Mouse (Mus musculus) C2C12 (cell line): ENCODE results near the gene Csdc2. TPM values are rescaled to one million over a fixed set of nuclear protein-coding genes. Genes with fewer than 3 reads are reported as not detected.
A peak's percentile ranks its signal among the peaks of the same experiment; 100 is the strongest.

ENCODE experiments used
- H3K27me3 ChIP-seq: one replicate; pipeline ENCODE4 v1.6.1; 2011; ENCODE audit not compliant: control insufficient read depth, insufficient read depth, insufficient read length
- H3K36me3 ChIP-seq: one replicate; pipeline ENCODE4 v1.6.1; 2011; ENCODE audit not compliant: control insufficient read depth, insufficient read depth
- H3K4me3 ChIP-seq: one replicate; pipeline ENCODE4 v1.5.1; 2011; ENCODE audit warnings: mild to moderate bottlenecking, control low read depth; ENCODE audit not compliant: poor library complexity, insufficient read depth, severe bottlenecking
- H3K79me2 ChIP-seq: one replicate; pipeline ENCODE4 v1.6.1; 2011; ENCODE audit not compliant: control insufficient read depth, insufficient read depth
- H3K79me3 ChIP-seq: one replicate; pipeline ENCODE4 v1.6.1; 2011; ENCODE audit warnings: low read depth, control low read depth
- H3ac ChIP-seq: one replicate; pipeline ENCODE3; 2011; ENCODE audit warnings: low read depth; ENCODE audit not compliant: control insufficient read depth, insufficient read length
- CEBPB ChIP-seq: IDR thresholded peaks from one replicate; pipeline ENCODE4 v1.6.1; 2011; ENCODE audit warnings: low read depth, mild to moderate bottlenecking, control low read depth, moderate library complexity
- CTCF ChIP-seq: IDR thresholded peaks from one replicate; pipeline ENCODE4 v1.5.1; 2011; ENCODE audit not compliant: control insufficient read depth, insufficient read depth, insufficient read length
- FOSL1 ChIP-seq: IDR thresholded peaks from one replicate; pipeline ENCODE4 v1.8.0; 2011; ENCODE audit warnings: mild to moderate bottlenecking, low read length; ENCODE audit not compliant: poor library complexity, insufficient read depth, severe bottlenecking
- MAX ChIP-seq: IDR thresholded peaks from one replicate; pipeline ENCODE4 v1.6.1; 2011; ENCODE audit warnings: mild to moderate bottlenecking, control low read depth
- MYOD1 ChIP-seq: IDR thresholded peaks from one replicate; pipeline ENCODE4 v1.6.1; 2011; ENCODE audit warnings: low read depth; ENCODE audit not compliant: control insufficient read depth, insufficient read length
- MYOG ChIP-seq: IDR thresholded peaks from one replicate; pipeline ENCODE4 v1.6.1; 2011; ENCODE audit not compliant: control insufficient read depth, insufficient read length; ENCODE audit errors: extremely low read depth
- USF1 ChIP-seq: IDR thresholded peaks from one replicate; pipeline ENCODE4 v1.6.1; 2011; ENCODE audit warnings: low read depth, mild to moderate bottlenecking, control low read depth, moderate library complexity
- polyA plus RNA-seq: library from polyadenylated mRNA; unstranded; fragments of >200 nt; fragmentation: generic; extraction: Trizol; gene quantifications from one replicate; pipeline ENCODE4 v1.2.1, GENCODE M21; 2012; ENCODE audit warnings: missing spikeins

Gene Csdc2
- polyA plus RNA-seq, 1 experiment = 1.7 TPM

DNA sequence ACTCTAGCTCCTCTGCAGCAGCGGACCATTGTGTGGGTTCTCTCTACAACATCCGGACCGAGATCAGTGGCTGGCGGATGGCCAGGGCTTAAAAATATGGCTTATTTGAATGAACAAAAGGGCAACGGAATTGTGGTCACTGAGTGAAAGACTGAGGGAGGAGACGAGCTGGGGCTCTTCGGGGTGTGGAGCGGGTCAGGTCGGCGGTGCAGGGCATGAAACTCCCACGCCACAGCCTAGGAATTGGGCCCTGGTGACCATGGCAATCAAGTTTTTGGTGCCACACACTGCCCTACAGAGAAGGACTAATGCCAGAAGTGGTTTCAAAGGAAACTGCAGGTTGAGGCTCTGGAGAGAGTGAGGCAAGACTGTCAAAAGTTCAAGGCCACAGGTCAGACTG is 8.3 kb upstream of the Csdc2 start:
- Histone ChIP-seq H3K36me3 (peaks cover 11% of the 10 kb centered on the region), H3K79me3 (peaks cover 24% of the 10 kb centered on the region), H3ac (no peak overlapping the region), H3K27me3 (no peaks in the 10 kb centered on the region), H3K79me2 (peaks cover 26% of the 10 kb centered on the region), H3K4me3 (no peak overlapping the region)
- no peak for TF ChIP-seq MAX
- TF ChIP-seq CTCF = no peak
- no peak for TF ChIP-seq FOSL1
- no peak for TF ChIP-seq MYOD1
- TF ChIP-seq USF1 = no peak
- TF ChIP-seq CEBPB = no peak
- no peak for TF ChIP-seq MYOG

GRCm38 (mm10) chr15:81932951-81933470 is 3.5 kb upstream of the Csdc2 start:
- Histone ChIP-seq H3K4me3 (no peak overlapping the region), H3ac (no peak overlapping the region), H3K27me3 (no peaks in the 10 kb centered on the region), H3K79me2 (no peaks in the 10 kb centered on the region), H3K79me3 (no peaks in the 10 kb centered on the region), H3K36me3 (no peaks in the 10 kb centered on the region)
- no peak for TF ChIP-seq USF1
- TF ChIP-seq FOSL1 = no peak
- TF ChIP-seq MYOD1 = no peak
- TF ChIP-seq CEBPB = no peak
- no peak for TF ChIP-seq MAX
- TF ChIP-seq MYOG = no peak
- no peak for TF ChIP-seq CTCF

DNA sequence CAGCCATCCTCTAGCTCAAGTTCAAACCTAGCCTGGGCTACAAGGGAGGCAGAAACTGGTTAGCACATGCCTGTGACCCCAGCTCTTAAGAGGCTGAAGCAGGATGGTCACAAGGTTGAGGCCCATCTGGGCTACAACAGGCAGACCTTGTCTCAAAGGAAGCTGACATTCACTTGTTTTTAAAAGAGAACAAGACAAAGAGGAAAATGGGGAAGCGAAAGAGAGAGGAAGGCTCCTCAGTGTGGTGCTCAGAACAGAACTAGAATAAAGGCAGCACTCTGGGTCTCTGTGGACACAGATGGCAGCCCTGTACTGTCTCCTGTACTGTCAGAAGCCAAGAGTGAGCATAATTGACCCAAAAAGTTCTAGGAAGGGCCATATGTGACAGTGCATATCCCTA is 2.6 kb upstream of the Csdc2 start:
- Histone ChIP-seq H3K79me2 (no peaks in the 10 kb centered on the region), H3K36me3 (no peaks in the 10 kb centered on the region), H3K27me3 (no peaks in the 10 kb centered on the region), H3K4me3 (no peak overlapping the region), H3ac (no peak overlapping the region), H3K79me3 (no peaks in the 10 kb centered on the region)
- TF ChIP-seq CTCF (no peak), FOSL1 (no peak), CEBPB (no peak), MYOD1 (no peak), MAX (no peak), MYOG (no peak), USF1 (no peak)

GRCm38 (mm10) chr15:81935869-81936637 is 506 bp upstream of the Csdc2 start:
- H3K4me3 ChIP-seq = no peak overlapping the region
- H3ac ChIP-seq = no peak overlapping the region
- H3K79me2 ChIP-seq = no peaks in the 10 kb centered on the region
- no peaks in the 10 kb centered on the region for H3K27me3 ChIP-seq
- TF ChIP-seq MYOG = no peak
- no peak for TF ChIP-seq CEBPB
- TF ChIP-seq MAX = no peak
- TF ChIP-seq CTCF = no peak
- no peak for TF ChIP-seq FOSL1
- no peak for TF ChIP-seq USF1
- no peak for TF ChIP-seq MYOD1
- no peaks in the 10 kb centered on the region for H3K79me3 ChIP-seq
- H3K36me3 ChIP-seq = no peaks in the 10 kb centered on the region

- Histone ChIP-seq H3K27me3 (no peaks in the 10 kb centered on the region), H3K36me3 (no peaks in the 10 kb centered on the region), H3K4me3 (no peak overlapping the region), H3K79me2 (no peaks in the 10 kb centered on the region), H3K79me3 (no peaks in the 10 kb centered on the region), H3ac (peak overlapping the region; percentile 51)
- TF ChIP-seq MYOG = no peak
Observed at GRCm38 (mm10) chr15:81937098-81937972, 776 bp downstream of the Csdc2 start.
